Mouse (Mus musculus) heart, embryonic 11.5 days (tissue): Measurements from ENCODE around the gene Smu1. TPM values are rescaled to one million over a fixed set of nuclear protein-coding genes. Genes with fewer than 3 reads are reported as not detected.

Experiments used
- ATAC-seq: fragments of 200-750 bp; cut with Nextera tagmentation; replicated peaks from 2 replicates; pipeline ENCODE4 v1.8.0; 2017; ENCODE audit warnings: moderate library complexity; ENCODE audit not compliant: insufficient number of reproducible peaks, low FRiP score, low TSS enrichment
- H3K27ac ChIP-seq: fragments of 300-500 bp; sonication (generic); 2 replicates; pipeline ENCODE4 v1.5.1; 2014; ENCODE audit warnings: mild to moderate bottlenecking, low read depth, low read length
- H3K27me3 ChIP-seq: fragments of 300-500 bp; sonication (generic); 2 replicates; pipeline ENCODE4 v1.6.1; 2014; ENCODE audit warnings: mild to moderate bottlenecking, low read length, mixed read lengths; ENCODE audit not compliant: control insufficient read depth, insufficient read depth
- H3K36me3 ChIP-seq: fragments of 300-500 bp; sonication (generic); 2 replicates; pipeline ENCODE4 v1.6.1; 2014; ENCODE audit warnings: mild to moderate bottlenecking, low read length, moderate library complexity, mixed read lengths; ENCODE audit not compliant: control insufficient read depth, insufficient read depth
- H3K4me1 ChIP-seq: fragments of 300-500 bp; sonication (generic); 2 replicates; pipeline ENCODE4 v1.6.1; 2014; ENCODE audit warnings: low read length; ENCODE audit not compliant: control insufficient read depth, insufficient read depth
- H3K4me2 ChIP-seq: fragments of 300-500 bp; sonication (generic); 2 replicates; pipeline ENCODE4 v1.6.1; 2014; ENCODE audit warnings: mild to moderate bottlenecking, moderate library complexity
- H3K4me3 ChIP-seq: fragments of 300-500 bp; sonication (generic); 2 replicates; pipeline ENCODE4 v1.5.1; 2014; ENCODE audit warnings: low read depth, low read length
- H3K9ac ChIP-seq: fragments of 300-500 bp; sonication (generic); 2 replicates; pipeline ENCODE4 v1.6.1; 2014; ENCODE audit warnings: mild to moderate bottlenecking, low read depth, low read length, moderate library complexity
- H3K9me3 ChIP-seq: fragments of 300-500 bp; sonication (generic); replicated peaks from 2 replicates; pipeline ENCODE4 v1.6.1; 2016; ENCODE audit warnings: low read length; ENCODE audit not compliant: control insufficient read depth
- WGBS: fragments of 180-500 bp; shearing (Covaris S2); extraction: QIAGEN DNeasy Blood & Tissue Kit; methylation state at CpG from one replicate; pipeline ENCODE4 v1.1.7; 2014; ENCODE audit not compliant: insufficient replicate concordance; 5-methylcytosine and 5-hydroxymethylcytosine counted together
- polyA plus RNA-seq: library from polyadenylated mRNA; unstranded; fragments of >200 nt; fragmentation: Nextera tagmentation; extraction: Ambion mirVana; gene quantifications from 2 replicates; pipeline ENCODE4 v1.2.1, GENCODE M21; 2014

Gene Smu1
- polyA plus RNA-seq, 1 experiment from 2014 or later: 105 TPM

- Histone ChIP-seq H3K9ac (no peak overlapping the region), H3K36me3 (no peaks in the 10 kb centered on the region), H3K4me2 (no peak overlapping the region), H3K4me3 (no peak overlapping the region), H3K4me1 (peaks cover 7% of the 10 kb centered on the region), H3K27me3 (no peaks in the 10 kb centered on the region), H3K9me3 (no peaks in the 10 kb centered on the region), H3K27ac (no peak overlapping the region)
- ATAC-seq: no peak
Observed at GRCm38 (mm10) chr4:40794320-40794719, 36.6 kb upstream of the Smu1 start.

- no peaks in the 10 kb centered on the region for H3K36me3 ChIP-seq
- H3K9ac ChIP-seq: no peak overlapping the region
- H3K4me2 ChIP-seq: no peak overlapping the region
- no peak overlapping the region for H3K27ac ChIP-seq
- H3K4me3 ChIP-seq: no peak overlapping the region
- ATAC-seq: no peak
- no peaks in the 10 kb centered on the region for H3K4me1 ChIP-seq
- H3K27me3 ChIP-seq: no peaks in the 10 kb centered on the region
- WGBS: 89% methylated on average over 4 of the region's 4 CpGs
- H3K9me3 ChIP-seq: no peaks in the 10 kb centered on the region
Observed at GRCm38 (mm10) chr4:40791176-40791575, 33.5 kb upstream of the Smu1 start.

- H3K36me3 ChIP-seq: no peaks in the 10 kb centered on the region
- no peak overlapping the region for H3K4me3 ChIP-seq
- H3K4me1 ChIP-seq: peaks cover 2% of the 10 kb centered on the region
- H3K4me2 ChIP-seq: no peak overlapping the region
- H3K9ac ChIP-seq: no peak overlapping the region
- WGBS: 77% methylated on average over 4 of the region's 4 CpGs
- H3K9me3 ChIP-seq: no peaks in the 10 kb centered on the region
- no peak for ATAC-seq
- no peaks in the 10 kb centered on the region for H3K27me3 ChIP-seq
- no peak overlapping the region for H3K27ac ChIP-seq
Observed at GRCm38 (mm10) chr4:40786578-40786977, 28.9 kb upstream of the Smu1 start.

GRCm38 (mm10) chr4:40785620-40786166, 28.0 kb upstream of the Smu1 start:
- no peak overlapping the region for H3K4me3 ChIP-seq
- no peak for ATAC-seq

DNA sequence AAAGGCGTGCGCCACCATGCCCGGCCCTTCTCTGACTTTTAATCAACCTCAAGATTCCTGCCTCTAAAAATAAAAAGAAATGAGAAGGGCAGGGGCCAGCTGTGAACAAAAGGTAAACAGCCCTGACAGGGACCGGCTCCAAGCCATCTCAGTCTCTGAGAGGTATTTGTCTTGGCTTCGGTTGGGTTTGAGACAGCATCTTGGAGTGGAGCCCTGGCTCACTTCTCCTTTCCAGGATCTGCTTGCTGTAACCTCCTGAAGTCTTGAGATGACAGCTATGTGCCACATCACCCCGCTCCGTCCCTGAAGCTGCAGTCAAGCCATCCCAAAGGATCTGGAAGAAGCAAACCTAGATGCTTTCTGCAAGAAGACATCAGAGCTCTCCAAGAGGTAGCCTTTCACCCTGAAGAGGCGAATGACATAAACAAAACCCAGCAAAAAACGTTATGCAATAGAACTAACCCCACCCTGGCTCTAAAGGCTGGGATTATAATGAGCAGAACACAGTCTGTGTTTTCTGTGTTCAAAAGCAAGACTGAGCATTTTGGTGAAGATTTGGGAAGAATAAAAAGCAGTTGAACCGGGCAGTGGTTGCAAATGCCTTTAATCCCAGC, 26.9 kb upstream of the Smu1 start:
- WGBS: 71% methylated on average over 10 of the region's 10 CpGs
- H3K36me3 ChIP-seq: no peaks in the 10 kb centered on the region
- no peak for ATAC-seq
- no peaks in the 10 kb centered on the region for H3K27me3 ChIP-seq
- peaks cover 6% of the 10 kb centered on the region for H3K4me1 ChIP-seq
- no peak overlapping the region for H3K9ac ChIP-seq
- H3K4me2 ChIP-seq: no peak overlapping the region
- no peaks in the 10 kb centered on the region for H3K9me3 ChIP-seq
- H3K4me3 ChIP-seq: no peak overlapping the region
- H3K27ac ChIP-seq: no peak overlapping the region

More at GRCm38 (mm10) chr4:40785620-40786166, 28.0 kb upstream of the Smu1 start:
- H3K9me3 ChIP-seq: no peaks in the 10 kb centered on the region
- WGBS: 72% methylated on average over 9 of the region's 9 CpGs
- no peaks in the 10 kb centered on the region for H3K36me3 ChIP-seq
- no peak overlapping the region for H3K27ac ChIP-seq
- H3K4me2 ChIP-seq: no peak overlapping the region
- no peak overlapping the region for H3K9ac ChIP-seq
- H3K27me3 ChIP-seq: no peaks in the 10 kb centered on the region
- peaks cover 6% of the 10 kb centered on the region for H3K4me1 ChIP-seq

DNA sequence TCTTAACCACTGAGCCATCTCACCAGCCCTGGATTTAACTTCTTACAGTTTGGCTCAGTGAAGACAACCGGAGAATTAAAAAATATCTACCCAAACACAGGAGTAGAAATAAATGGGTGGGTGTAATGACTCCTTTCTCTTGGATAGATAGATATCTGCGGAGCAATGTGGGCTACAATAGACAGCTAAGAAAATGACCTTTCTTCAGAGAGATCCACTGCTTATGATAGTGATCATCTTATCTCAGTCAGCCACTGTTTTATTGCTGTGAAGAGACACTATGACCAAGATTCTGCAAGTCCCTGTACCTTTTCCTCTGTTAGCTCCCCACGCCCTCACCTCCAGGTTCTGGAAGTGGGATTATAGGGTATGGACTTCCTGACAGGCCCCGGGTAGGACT, 25.3 kb upstream of the Smu1 start:
- no peaks in the 10 kb centered on the region for H3K9me3 ChIP-seq
- 87% methylated on average over 4 of the region's 4 CpGs for WGBS
- no peak overlapping the region for H3K9ac ChIP-seq
- H3K4me2 ChIP-seq: no peak overlapping the region
- no peaks in the 10 kb centered on the region for H3K36me3 ChIP-seq
- no peak for ATAC-seq
- no peak overlapping the region for H3K27ac ChIP-seq
- peaks cover 6% of the 10 kb centered on the region for H3K4me1 ChIP-seq
- H3K27me3 ChIP-seq: no peaks in the 10 kb centered on the region
- H3K4me3 ChIP-seq: no peak overlapping the region

GRCm38 (mm10) chr4:40781797-40782495, 24.2 kb upstream of the Smu1 start:
- no peaks in the 10 kb centered on the region for H3K36me3 ChIP-seq
- peaks cover 6% of the 10 kb centered on the region for H3K4me1 ChIP-seq
- H3K9me3 ChIP-seq: no peaks in the 10 kb centered on the region
- H3K4me3 ChIP-seq: no peak overlapping the region
- no peak overlapping the region for H3K9ac ChIP-seq
- H3K27me3 ChIP-seq: no peaks in the 10 kb centered on the region
- H3K4me2 ChIP-seq: no peak overlapping the region
- WGBS: 34% methylated on average over 8 of the region's 8 CpGs
- no peak for ATAC-seq
- 0 out of 2 replicates have a peak overlapping the region, but pooled peaks have one; percentile 47 for H3K27ac ChIP-seq

- Histone ChIP-seq H3K27me3 (no peaks in the 10 kb centered on the region), H3K4me2 (no peak overlapping the region), H3K9me3 (no peaks in the 10 kb centered on the region), H3K4me3 (no peak overlapping the region), H3K36me3 (no peaks in the 10 kb centered on the region), H3K4me1 (peaks cover 6% of the 10 kb centered on the region), H3K27ac (peak overlapping the region; percentile 8; the same call in 1 of the 2 replicates), H3K9ac (no peak overlapping the region)
- WGBS: 5% methylated on average over 3 of the region's 3 CpGs
- no peak for ATAC-seq
Observed at GRCm38 (mm10) chr4:40781143-40781542, 23.4 kb upstream of the Smu1 start.
